Mouse (Mus musculus) heart, postnatal 14 days (tissue): Measurements from ENCODE around the gene Golga4. TPM values are rescaled to one million over a fixed set of nuclear protein-coding genes. Genes with fewer than 3 reads are reported as not detected.
A peak's percentile ranks its signal among the peaks of the same experiment; 100 is the strongest.

Source experiments
- DNase-seq, 2 experiments: peaks; one replicate each; pipeline ENCODE4 v3.0.0; 2021 to 2022
- intact Hi-C: fragments of 180-260 bp; cut with DNase I; formaldehyde crosslinking; loops from one replicate; pipeline ENCODE4 v1.15.1; 2025
- total RNA-seq, 2 experiments: library from RNA; stranded (reverse); gene quantifications; 2 replicates each; pipeline ENCODE4 v1.2.3; 2021

Golga4 gene
- total RNA-seq, 2 experiments from 2014 or later, result 180 to 187 TPM

DNA sequence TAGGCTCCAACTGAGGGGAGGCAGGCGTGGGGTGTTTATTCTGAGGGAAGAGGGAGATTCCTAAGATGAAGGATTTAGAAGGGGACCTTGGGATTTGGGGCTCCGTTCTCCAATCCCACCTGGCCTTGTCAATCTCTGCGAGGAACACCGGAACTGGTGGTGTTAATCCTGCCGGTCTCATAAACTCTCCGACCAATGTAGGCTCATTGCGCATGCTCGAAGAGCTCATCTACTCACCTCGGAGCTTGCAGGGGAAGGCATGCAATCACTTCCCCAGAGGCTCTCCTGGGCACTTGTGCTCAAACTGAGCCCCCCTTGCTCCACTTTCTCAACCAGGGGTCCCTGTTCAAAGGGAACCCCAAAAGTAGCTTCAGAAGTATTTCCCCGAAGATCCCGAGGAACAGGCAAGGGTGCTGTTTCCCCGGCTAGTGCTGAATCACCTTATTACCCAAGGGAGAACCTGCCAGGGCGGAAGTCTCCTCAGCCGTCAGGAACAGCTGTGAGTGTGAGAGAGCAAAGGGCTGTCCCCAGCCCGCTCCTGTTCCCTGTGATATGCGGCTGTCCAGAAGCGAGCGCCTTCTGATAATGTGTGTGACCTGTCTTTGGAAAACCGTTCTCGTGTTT, 106.0 kb downstream of the Golga4 start:
- DNase-seq, result peak in 1 of 2 experiments; percentile 47
- intact Hi-C loops, result loop anchor here (2.0 kb wide), 1 partner anchor 35 kb away; no protein-coding TSS in a partner anchor

DNA sequence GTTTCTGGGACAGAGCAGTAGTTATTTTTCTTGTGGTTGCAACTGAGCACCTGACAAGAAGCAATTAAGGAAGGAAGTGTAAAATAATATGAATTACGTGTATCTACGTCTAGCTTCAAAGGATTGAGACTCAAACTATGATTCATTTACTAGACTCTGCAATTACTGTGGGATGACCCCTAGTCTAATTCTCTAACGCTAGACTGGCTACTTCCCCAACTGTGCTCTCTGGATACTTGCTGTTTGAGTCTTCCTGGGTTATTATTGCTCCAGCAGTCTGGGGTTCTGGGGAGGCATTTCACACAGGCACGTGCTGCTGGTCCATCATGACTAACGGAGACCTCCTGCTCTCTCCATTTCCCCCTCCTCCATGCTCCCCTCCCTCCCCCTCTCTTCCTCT, 111.2 kb downstream of the Golga4 start:
- no peak for DNase-seq
- intact Hi-C loops, result no loop called here

DNA sequence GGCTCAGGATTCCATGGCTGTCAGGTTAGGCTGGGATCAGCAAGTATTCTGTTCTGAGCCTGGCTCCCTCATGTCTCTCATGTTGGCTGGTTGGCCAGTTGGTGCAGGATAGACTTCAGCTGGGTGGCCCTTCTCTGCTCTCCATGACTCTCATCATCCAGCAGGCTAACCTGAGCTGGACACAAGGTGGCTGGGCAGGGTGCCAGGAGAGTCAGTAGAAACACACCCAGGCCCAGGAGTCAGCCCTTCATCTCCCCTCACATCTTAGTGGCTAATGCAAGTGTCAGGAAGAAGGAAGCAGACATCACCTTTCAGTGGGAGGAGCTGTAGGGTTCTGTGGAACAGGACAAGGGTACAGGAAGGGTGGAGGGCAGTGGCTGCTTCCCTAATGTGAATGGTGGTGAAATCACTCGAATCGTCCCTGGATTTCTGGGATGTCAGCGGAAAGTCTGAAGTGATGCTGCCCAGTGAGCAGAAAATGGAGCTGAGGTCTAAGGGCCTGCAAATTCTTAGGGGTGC, 112.7 kb downstream of the Golga4 start:
- DNase-seq, result no peak
- intact Hi-C loops, result no loop called here

DNA sequence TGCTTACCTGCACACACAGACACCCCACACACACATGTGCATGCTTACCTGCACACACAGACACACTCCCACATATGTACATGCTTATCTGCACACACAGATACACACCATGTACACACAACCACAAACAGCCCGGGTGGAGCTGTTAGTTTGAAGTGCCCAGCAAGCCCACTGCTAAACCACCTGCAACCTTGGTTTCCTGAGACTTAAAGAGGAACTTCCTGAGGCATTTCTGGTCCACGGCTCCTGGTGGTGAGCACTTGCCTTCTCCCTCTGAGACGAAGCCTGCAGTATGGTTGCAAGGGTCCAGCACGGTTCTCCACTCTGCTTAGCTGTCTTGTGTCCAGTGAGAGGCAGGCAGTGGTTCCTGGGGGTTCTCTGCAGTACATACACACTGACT, 114.7 kb downstream of the Golga4 start:
- DNase-seq, result no peak
- intact Hi-C loops, result no loop called here

DNA sequence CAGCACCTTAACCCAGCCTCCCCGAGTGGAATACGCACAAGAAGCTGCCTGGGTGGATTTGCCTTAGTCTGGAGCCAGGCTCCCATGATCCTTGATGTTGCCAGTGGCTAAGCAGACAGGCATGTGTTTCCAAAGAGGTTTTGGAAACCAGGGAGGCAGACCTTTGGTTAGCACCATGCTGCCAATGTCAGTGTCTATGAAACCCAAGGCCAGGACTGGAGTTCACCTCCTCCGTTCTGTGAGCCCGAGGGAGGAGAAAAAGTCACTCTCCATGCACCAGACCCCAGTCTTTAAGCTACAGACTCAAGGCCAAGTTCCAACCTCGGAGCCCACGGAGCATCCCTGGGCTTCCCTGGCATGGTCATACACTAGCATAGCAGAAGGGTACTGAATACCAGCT, 115.6 kb downstream of the Golga4 start:
- intact Hi-C loops, result no loop called here
- no peak for DNase-seq

DNA sequence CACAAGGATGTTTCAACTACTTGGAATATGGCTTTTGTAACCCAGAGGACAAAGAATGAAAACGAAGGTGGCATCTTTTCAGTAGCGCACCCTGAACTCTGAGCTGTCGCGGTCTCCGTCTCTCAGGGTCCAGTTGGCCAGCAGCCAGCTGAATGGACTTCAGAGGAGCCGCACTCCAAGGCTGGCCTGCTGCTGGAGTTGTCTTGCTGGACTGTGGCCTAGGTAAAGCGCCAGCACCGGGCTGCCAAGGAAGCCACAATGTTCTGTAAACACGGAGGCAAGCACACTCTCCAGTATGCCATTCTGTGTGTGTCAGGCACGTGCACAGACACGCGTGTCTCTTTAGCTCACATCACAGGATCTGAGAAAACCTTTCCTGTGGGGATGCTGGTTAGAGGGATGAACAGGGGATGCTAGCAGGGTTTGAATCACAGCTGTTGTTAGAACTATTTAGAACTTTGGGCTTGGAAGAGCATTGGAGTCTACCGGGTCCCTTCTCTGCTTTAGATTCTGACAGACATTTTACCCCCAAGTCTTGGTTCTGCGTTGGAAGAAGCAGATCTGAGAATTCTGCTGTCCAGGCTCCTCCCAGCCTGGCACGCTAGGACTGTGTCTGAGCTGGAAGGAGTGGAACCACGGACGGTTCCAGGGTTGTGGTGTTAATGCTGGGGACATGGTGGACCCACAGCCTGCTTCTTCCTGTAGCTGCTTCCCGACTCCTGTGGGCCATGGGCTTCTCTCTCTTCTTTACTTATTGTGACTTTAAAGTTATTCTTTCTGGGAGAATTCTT, 116.5 kb downstream of the Golga4 start:
- peak; percentile 58 to 63 for DNase-seq
- intact Hi-C loops, result no loop called here

DNA sequence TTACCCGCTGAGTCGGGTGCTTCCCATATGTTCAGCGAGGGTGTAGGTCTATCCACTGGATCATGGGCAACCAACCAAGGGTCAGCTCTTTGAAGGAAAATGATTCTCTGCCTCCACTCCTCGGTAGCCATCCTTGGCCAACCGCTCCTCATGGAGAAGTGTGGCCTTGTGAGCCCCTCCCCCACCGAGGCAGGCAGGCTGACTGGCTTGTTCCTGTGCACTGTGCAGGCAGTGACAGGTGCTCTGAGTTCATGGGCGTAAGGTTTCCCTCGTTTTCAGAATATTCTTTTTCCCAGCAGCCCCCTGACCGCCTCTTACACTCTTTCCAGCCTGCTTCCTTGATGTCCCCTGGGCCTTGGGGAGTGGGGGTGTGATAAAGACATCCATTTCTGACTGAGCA, 117.4 kb downstream of the Golga4 start:
- intact Hi-C loops, result no loop called here

DNA sequence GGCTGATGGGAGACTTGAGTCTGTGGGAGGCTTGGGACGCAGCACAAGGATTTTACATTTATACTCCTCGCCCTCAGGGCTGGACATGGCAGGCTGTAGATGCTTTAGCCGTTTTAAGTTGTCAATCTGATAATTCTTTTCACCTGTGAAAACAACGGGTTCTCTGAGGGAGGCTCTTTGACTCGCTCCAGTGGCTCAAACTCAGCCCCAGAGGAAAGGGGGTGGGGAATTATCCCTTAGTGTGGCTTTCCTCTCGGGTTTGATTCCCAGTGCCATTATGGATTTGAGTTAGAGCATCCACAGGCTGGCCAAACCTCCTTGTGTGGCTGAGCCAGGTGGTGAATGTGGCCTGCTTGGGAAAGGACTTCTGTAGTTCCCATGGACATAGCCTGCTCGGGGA, 118.1 kb downstream of the Golga4 start:
- intact Hi-C loops, result no loop called here

More for the DNA sequence above, 117.4 kb downstream of the Golga4 start:
- DNase-seq, result no peak

DNA sequence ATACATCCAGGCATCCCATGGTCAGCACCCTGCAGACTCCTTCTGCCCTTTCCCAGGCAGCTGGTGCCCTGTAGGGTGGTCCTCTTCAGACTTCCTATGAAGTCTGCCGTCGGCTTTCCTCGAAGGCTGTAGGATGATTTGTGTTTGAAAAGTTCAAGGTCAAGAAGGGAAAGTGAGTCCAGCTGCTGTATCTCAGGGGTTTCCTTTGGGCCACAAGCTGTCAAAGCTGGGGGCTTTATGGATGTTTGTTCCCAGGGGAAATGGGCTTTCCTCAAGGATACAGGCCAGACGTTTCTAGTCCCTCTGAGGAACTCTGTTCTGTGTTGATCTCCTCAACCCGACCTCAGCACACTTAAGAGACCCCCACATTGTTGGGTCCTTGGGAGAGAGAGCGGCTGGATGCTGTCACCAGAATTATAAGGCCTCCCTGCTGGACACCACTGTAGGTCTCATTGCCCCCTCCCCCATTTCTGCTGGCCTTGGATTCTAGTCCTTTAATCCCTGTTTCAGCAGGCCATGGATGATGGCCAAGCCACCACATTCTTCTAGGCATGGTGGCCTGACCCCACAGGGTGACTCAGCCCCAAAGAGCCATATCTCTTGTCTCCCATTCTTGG, 123.8 kb downstream of the Golga4 start:
- intact Hi-C loops, result no loop called here
- no peak for DNase-seq

More for the DNA sequence above, 118.1 kb downstream of the Golga4 start:
- no peak for DNase-seq

Other genes starting within 250 kb of the Golga4 start
- gene Eomes, start 28.1 kb upstream of the Golga4 start, total RNA-seq, result not detected
- gene Itga9, start 100.4 kb downstream of the Golga4 start, total RNA-seq, result 10 to 100 TPM; 74.4 to 88.1 TPM